Mouse (Mus musculus): ENCODE measurements at regions not wholly inside any gene's neighbourhood (a gene's known extent, or its start where the extent isn't known, plus 50 kb on each side); places are given as distances from the start of the nearest gene placed in this dataset.

DNA sequence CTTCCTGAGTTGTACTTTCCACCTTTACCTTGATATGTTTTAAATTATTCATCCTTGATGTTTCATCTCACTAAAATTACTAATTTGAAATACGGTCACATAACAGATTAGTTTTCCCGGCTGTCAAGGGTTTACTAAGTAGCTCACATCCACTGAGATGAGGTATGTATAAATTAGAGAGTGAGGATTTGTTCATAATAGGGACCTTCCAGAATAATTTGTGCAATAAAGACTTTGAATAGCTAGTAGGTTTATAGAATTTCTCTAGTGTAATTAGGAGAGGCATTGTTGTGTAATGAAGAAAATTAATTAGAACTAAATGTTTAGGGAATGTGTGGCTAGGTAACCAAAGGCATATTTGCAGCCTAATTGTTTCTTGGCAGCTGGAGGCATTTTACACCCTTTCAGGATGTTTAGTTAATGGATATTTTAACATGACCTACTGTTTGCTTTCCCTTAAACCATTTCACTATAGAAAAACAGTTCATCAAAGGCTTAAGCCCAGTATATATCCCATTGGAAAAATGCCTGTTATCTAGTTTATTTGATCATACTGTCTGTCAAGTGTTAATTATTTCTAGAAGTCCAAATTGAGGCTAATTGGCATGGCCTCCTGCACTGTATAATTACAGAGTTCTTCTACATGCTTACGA, 70.8 kb downstream of the Mat2b start:
- no peak for TF ChIP-seq FLI1 (IDR thresholded peaks at IDR 0.05; ENCODE audit: low read length)
- no peak for TF ChIP-seq GATA1 (IDR thresholded peaks at IDR 0.05; ENCODE audit: borderline replicate concordance, low read length)

Data from megakaryocyte, embryonic 14.5 days (primary cell).